Mouse (Mus musculus): ENCODE data around the gene Abca8b. TPM values are rescaled to one million over a fixed set of nuclear protein-coding genes. Genes with fewer than 3 reads are reported as not detected.
"Not testable (repeated sequence)": the region's sequence is repeated elsewhere in the genome, so short reads cannot be mapped to it uniquely, and the experiment has no call there.

The Abca8b gene
- polyA plus RNA-seq, 1 experiment from 2014 or later = 1.5 TPM

DNA sequence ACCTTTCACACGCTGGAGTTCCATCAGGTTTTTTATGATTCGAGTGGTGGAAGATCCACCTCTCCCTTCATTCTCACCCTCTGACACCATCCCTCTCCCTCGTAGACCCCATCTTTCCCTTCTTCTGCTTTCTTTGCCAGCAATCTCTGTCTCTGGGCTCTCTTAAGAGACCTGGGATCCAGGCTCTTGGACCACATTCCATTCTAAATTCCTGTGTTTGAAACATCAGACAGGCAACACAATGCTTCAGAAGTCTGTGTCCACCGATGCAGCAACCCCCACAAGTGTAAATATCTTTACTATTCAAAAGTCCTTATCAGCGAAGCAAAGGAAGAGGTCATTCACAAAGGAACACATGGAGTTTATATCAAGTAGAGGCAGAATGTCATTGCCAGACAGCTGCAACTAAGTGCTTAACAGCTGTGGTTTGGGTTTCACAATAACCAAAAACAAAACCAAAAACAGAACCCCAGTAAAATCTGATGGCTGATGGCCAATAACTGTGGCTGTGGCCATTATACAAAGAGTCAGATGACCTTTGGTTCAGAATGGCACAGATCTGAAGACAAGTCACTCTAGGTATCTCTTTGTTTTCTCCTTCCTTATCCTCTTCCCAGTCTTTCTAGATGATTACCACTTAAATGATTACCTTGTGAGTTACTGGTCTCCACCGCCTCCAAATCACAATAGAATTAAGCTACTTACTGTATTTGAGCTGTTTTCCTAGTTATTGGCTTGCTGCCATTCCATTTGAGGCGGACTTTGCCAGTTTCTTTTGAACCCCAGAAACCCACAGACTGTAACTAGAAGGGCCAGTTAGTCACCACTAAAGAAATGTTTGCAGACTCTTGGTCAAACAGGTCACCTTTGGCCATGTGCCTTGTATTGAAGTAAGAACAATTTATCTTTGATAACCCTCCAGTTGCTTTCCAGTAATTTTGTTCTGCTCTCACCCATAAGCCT is 68.6 kb downstream of the Abca8b start:
- Histone ChIP-seq H3K9me3 (replicated peaks; ENCODE audit: control insufficient read depth, low read length) (no peaks in the 10 kb centered on the region), H3K36me3 (ENCODE audit: control insufficient read depth, insufficient read depth, low read length) (no peaks in the 10 kb centered on the region), H3K27me3 (ENCODE audit: control insufficient read depth, insufficient read depth, low read length) (no peaks in the 10 kb centered on the region), H3K4me2 (ENCODE audit: low read depth, low read length) (no peak overlapping the region), H3K4me3 (replicated peaks; ENCODE audit: low read length) (no peak overlapping the region), H3K27ac (ENCODE audit: low read length) (no peak overlapping the region; the same call in 1 of the 2 replicates), H3K9ac (ENCODE audit: low read length) (no peak overlapping the region), H3K4me1 (ENCODE audit: control insufficient read depth, insufficient read depth, low read length) (peaks cover 3% of the 10 kb centered on the region; the same call in 1 of the 2 replicates)
- peak; percentile 66; the same call in 1 of the 2 replicates for ATAC-seq (ENCODE audit: insufficient read depth, low FRiP score)
- 37% methylated on average over 7 of the region's 7 CpGs for WGBS

DNA sequence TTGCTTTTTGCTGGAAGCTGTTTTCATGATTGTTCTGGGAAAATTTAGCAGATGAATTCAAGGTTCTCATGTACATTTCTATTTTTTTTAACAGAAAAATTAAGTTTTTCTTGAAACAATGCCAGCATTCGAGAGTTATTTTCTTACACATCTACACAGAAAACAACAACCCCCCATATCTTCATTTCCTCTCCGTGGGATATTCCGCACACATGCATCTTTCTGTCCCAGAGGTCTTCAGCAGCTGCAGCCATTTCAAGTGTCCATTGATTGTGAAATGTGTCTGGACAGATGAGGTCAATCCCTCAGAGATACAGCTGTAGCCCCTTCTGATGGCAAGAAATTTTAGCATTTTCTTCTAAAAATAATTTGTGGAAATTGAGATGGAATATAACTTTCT is 73.4 kb downstream of the Abca8b start:
- Histone ChIP-seq H3K36me3 (ENCODE audit: control insufficient read depth, insufficient read depth, low read length) (no peaks in the 10 kb centered on the region), H3K27ac (ENCODE audit: low read length) (no peak overlapping the region), H3K9me3 (replicated peaks; ENCODE audit: control insufficient read depth, low read length) (no peaks in the 10 kb centered on the region), H3K9ac (ENCODE audit: low read length) (no peak overlapping the region), H3K4me2 (ENCODE audit: low read depth, low read length) (no peak overlapping the region), H3K27me3 (ENCODE audit: control insufficient read depth, insufficient read depth, low read length) (no peaks in the 10 kb centered on the region), H3K4me1 (ENCODE audit: control insufficient read depth, insufficient read depth, low read length) (peaks cover 3% of the 10 kb centered on the region; the same call in 1 of the 2 replicates), H3K4me3 (replicated peaks; ENCODE audit: low read length) (no peak overlapping the region)
- WGBS = 70% methylated on average over 3 of the region's 3 CpGs
- ATAC-seq (ENCODE audit: insufficient read depth, low FRiP score) = no peak

DNA sequence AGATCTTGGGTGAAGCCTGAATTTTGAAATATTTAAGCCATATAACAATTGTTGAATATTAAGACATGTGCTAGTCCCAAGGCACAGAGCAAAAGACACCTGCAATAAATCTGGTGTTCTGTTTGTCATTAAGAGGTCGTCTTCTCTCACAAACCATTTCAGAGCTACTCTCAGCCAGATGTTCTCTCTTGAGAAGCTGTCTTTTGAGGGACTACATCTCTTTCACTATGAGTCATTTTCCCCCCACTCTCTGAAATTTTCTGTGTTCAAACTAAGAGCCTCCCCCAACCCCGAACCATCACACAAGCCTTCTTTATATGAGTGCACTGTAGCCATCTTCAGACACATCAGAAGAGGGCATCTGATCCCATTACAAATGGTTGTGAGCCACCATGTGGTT is 76.2 kb downstream of the Abca8b start:
- no peak overlapping the region for H3K9ac ChIP-seq (ENCODE audit: low read length)
- no peak overlapping the region for H3K4me3 ChIP-seq (replicated peaks; ENCODE audit: low read length)
- H3K4me2 ChIP-seq (ENCODE audit: low read depth, low read length) = no peak overlapping the region
- H3K27me3 ChIP-seq (ENCODE audit: control insufficient read depth, insufficient read depth, low read length) = no peaks in the 10 kb centered on the region
- no peaks in the 10 kb centered on the region for H3K4me1 ChIP-seq (ENCODE audit: control insufficient read depth, insufficient read depth, low read length)
- no peak overlapping the region for H3K27ac ChIP-seq (ENCODE audit: low read length)
- no peaks in the 10 kb centered on the region for H3K9me3 ChIP-seq (replicated peaks; ENCODE audit: control insufficient read depth, low read length)
- no peaks in the 10 kb centered on the region for H3K36me3 ChIP-seq (ENCODE audit: control insufficient read depth, insufficient read depth, low read length)
- WGBS = 62% methylated on average over 2 of the region's 2 CpGs
- ATAC-seq (ENCODE audit: insufficient read depth, low FRiP score) = no peak

- WGBS = 73% methylated on average over 10 of the region's 10 CpGs
- no peak overlapping the region for H3K4me2 ChIP-seq (ENCODE audit: low read depth, low read length)
- ATAC-seq (ENCODE audit: insufficient read depth, low FRiP score) = no peak
- no peaks in the 10 kb centered on the region for H3K4me1 ChIP-seq (ENCODE audit: control insufficient read depth, insufficient read depth, low read length)
- H3K4me3 ChIP-seq (replicated peaks; ENCODE audit: low read length) = no peak overlapping the region
- H3K9ac ChIP-seq (ENCODE audit: low read length) = no peak overlapping the region
- no peaks in the 10 kb centered on the region for H3K36me3 ChIP-seq (ENCODE audit: control insufficient read depth, insufficient read depth, low read length)
- no peaks in the 10 kb centered on the region for H3K9me3 ChIP-seq (replicated peaks; ENCODE audit: control insufficient read depth, low read length)
- H3K27me3 ChIP-seq (ENCODE audit: control insufficient read depth, insufficient read depth, low read length) = no peaks in the 10 kb centered on the region
- no peak overlapping the region for H3K27ac ChIP-seq (ENCODE audit: low read length)
These were observed 79.0 kb downstream of the Abca8b start for GRCm38 (mm10) chr11:109916654-109917053.

- 86% methylated on average over 8 of the region's 8 CpGs for WGBS
- not testable (repeated sequence) for H3K27ac ChIP-seq (ENCODE audit: low read length); H3K36me3 ChIP-seq (ENCODE audit: control insufficient read depth, insufficient read depth, low read length); H3K9me3 ChIP-seq (replicated peaks; ENCODE audit: control insufficient read depth, low read length); ATAC-seq (ENCODE audit: insufficient read depth, low FRiP score); H3K4me2 ChIP-seq (ENCODE audit: low read depth, low read length); H3K4me3 ChIP-seq (replicated peaks; ENCODE audit: low read length); H3K27me3 ChIP-seq (ENCODE audit: control insufficient read depth, insufficient read depth, low read length); H3K4me1 ChIP-seq (ENCODE audit: control insufficient read depth, insufficient read depth, low read length); H3K9ac ChIP-seq (ENCODE audit: low read length)
These were observed 82.5 kb downstream of the Abca8b start for GRCm38 (mm10) chr11:109913156-109913555.

GRCm38 (mm10) chr11:109912118-109912517 is 83.5 kb downstream of the Abca8b start:
- H3K27me3 ChIP-seq (ENCODE audit: control insufficient read depth, insufficient read depth, low read length); H3K4me1 ChIP-seq (ENCODE audit: control insufficient read depth, insufficient read depth, low read length); H3K9ac ChIP-seq (ENCODE audit: low read length); H3K27ac ChIP-seq (ENCODE audit: low read length); H3K4me3 ChIP-seq (replicated peaks; ENCODE audit: low read length); H3K4me2 ChIP-seq (ENCODE audit: low read depth, low read length); H3K36me3 ChIP-seq (ENCODE audit: control insufficient read depth, insufficient read depth, low read length); ATAC-seq (ENCODE audit: insufficient read depth, low FRiP score); H3K9me3 ChIP-seq (replicated peaks; ENCODE audit: control insufficient read depth, low read length): not testable (repeated sequence)
- 50% methylated on average over 1 of the region's 1 CpGs for WGBS

DNA sequence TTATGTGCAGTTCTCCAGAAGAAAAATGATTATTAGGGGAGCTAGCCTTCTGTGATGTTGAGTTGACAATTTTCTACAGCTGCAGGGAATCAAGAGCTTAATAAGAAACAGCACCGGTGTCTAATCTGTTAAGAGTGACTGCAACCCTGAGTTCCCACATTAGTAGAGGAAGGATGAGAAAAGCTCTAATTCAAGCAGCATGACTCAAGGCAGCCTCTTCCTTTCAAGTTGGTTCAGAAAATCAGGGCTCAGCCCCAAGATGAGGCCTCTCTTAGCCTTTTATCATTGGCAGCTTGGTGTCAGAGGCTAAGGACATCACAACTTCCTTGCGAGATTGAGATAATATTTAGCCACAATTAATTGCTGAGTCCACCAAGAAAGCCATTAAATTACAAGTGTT is 85.8 kb downstream of the Abca8b start:
- H3K9me3 ChIP-seq (replicated peaks; ENCODE audit: control insufficient read depth, low read length) = no peaks in the 10 kb centered on the region
- no peaks in the 10 kb centered on the region for H3K4me1 ChIP-seq (ENCODE audit: control insufficient read depth, insufficient read depth, low read length)
- no peaks in the 10 kb centered on the region for H3K27me3 ChIP-seq (ENCODE audit: control insufficient read depth, insufficient read depth, low read length)
- H3K4me2 ChIP-seq (ENCODE audit: low read depth, low read length) = no peak overlapping the region
- H3K9ac ChIP-seq (ENCODE audit: low read length) = no peak overlapping the region
- WGBS = 42% methylated on average over 2 of the region's 2 CpGs
- no peak for ATAC-seq (ENCODE audit: insufficient read depth, low FRiP score)
- no peak overlapping the region for H3K27ac ChIP-seq (ENCODE audit: low read length)
- H3K4me3 ChIP-seq (replicated peaks; ENCODE audit: low read length) = no peak overlapping the region
- no peaks in the 10 kb centered on the region for H3K36me3 ChIP-seq (ENCODE audit: control insufficient read depth, insufficient read depth, low read length)

- no peak overlapping the region for H3K4me2 ChIP-seq (ENCODE audit: low read depth, low read length)
- H3K9ac ChIP-seq (ENCODE audit: low read length) = no peak overlapping the region
- no peak overlapping the region for H3K27ac ChIP-seq (ENCODE audit: low read length)
- 80% methylated on average over 10 of the region's 10 CpGs for WGBS
- H3K4me3 ChIP-seq (replicated peaks; ENCODE audit: low read length) = no peak overlapping the region
- ATAC-seq (ENCODE audit: insufficient read depth, low FRiP score) = no peak
- no peaks in the 10 kb centered on the region for H3K27me3 ChIP-seq (ENCODE audit: control insufficient read depth, insufficient read depth, low read length)
- H3K9me3 ChIP-seq (replicated peaks; ENCODE audit: control insufficient read depth, low read length) = no peaks in the 10 kb centered on the region
- no peaks in the 10 kb centered on the region for H3K36me3 ChIP-seq (ENCODE audit: control insufficient read depth, insufficient read depth, low read length)
- no peaks in the 10 kb centered on the region for H3K4me1 ChIP-seq (ENCODE audit: control insufficient read depth, insufficient read depth, low read length)
These were observed 87.2 kb downstream of the Abca8b start for GRCm38 (mm10) chr11:109908207-109909031.

DNA sequence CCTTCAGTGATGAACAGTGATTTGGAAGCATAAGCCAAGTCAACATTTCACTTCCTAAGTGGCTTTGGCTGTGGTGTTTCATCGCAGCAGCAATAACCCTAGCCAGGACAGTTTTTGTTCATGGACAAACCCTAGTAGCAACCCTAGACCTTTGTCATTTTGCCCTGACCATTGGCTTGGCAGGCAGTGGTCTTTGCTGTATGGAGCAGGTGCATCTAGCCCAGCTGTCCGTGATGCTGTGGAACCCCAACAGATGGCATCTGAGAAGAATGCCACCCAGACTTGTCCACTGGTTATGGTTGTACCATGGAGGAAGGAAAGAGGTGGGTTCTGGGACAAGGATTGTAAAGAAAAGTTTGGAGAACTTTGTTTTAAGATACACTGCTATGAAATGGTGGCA is 88.1 kb downstream of the Abca8b start:
- WGBS = 94% methylated on average over 2 of the region's 2 CpGs
- ATAC-seq (ENCODE audit: insufficient read depth, low FRiP score) = no peak
- H3K36me3 ChIP-seq (ENCODE audit: control insufficient read depth, insufficient read depth, low read length) = no peaks in the 10 kb centered on the region
- H3K4me2 ChIP-seq (ENCODE audit: low read depth, low read length) = no peak overlapping the region
- H3K27me3 ChIP-seq (ENCODE audit: control insufficient read depth, insufficient read depth, low read length) = no peaks in the 10 kb centered on the region
- H3K4me1 ChIP-seq (ENCODE audit: control insufficient read depth, insufficient read depth, low read length) = peaks cover 4% of the 10 kb centered on the region; the same call in 1 of the 2 replicates
- H3K9ac ChIP-seq (ENCODE audit: low read length) = no peak overlapping the region
- H3K9me3 ChIP-seq (replicated peaks; ENCODE audit: control insufficient read depth, low read length) = no peaks in the 10 kb centered on the region
- H3K4me3 ChIP-seq (replicated peaks; ENCODE audit: low read length) = no peak overlapping the region
- H3K27ac ChIP-seq (ENCODE audit: low read length) = no peak overlapping the region
